In genomic region chr3:58240775-58241174, GRCm38 (mm10) we compare ENCODE assay signal across 14 mouse cellular contexts.
"Had no signal": no experiment of that assay in that cellular context is flagged by ENCODE, and none has a peak within 500 bp of the region (broad histone marks: within the 10 kb centered on the region; RNA-seq: fewer than 3 reads in every experiment).

No protein-coding gene starts in this region.

- H3K9me3 ChIP-seq: kidney, embryonic 15.5 days; limb, embryonic 15.5 days; liver, embryonic 12.5 days; midbrain, embryonic 10.5 days; neural tube, embryonic 13.5 days had no signal

- H3K9ac ChIP-seq: kidney, embryonic 15.5 days; limb, embryonic 15.5 days; liver, embryonic 12.5 days; lung, embryonic 14.5 days; neural tube, embryonic 13.5 days had no signal

- DNase-seq: kidney, adult 2 months; kidney, postnatal 25 days; lung, embryonic 14.5 days; lung, postnatal 10 days; lung, postnatal 4 days; midbrain, embryonic 14.5 days; right cerebral cortex, postnatal 25 days; thymus, postnatal 4 days had no signal

- H3K4me2 ChIP-seq: kidney, embryonic 15.5 days; limb, embryonic 15.5 days; liver, embryonic 12.5 days; lung, embryonic 14.5 days; neural tube, embryonic 13.5 days had no signal

- H3K27ac ChIP-seq: kidney, embryonic 15.5 days; limb, embryonic 15.5 days; liver, embryonic 12.5 days; midbrain, embryonic 10.5 days; neural tube, embryonic 13.5 days had no signal

- H3K36me3 ChIP-seq: kidney, embryonic 15.5 days; limb, embryonic 15.5 days; liver, embryonic 12.5 days; midbrain, embryonic 10.5 days; neural tube, embryonic 13.5 days had no signal

- ATAC-seq: intestine, embryonic 16.5 days; liver, embryonic 12.5 days had no signal

- H3K4me3 ChIP-seq: kidney, embryonic 15.5 days; limb, embryonic 15.5 days; liver, embryonic 12.5 days; midbrain, embryonic 10.5 days; neural tube, embryonic 13.5 days had no signal

- H3K27me3 ChIP-seq: kidney, embryonic 15.5 days; limb, embryonic 15.5 days; liver, embryonic 12.5 days; neural tube, embryonic 13.5 days had no signal

- H3K4me1 ChIP-seq: limb, embryonic 15.5 days; liver, embryonic 12.5 days had no signal
